Mouse (Mus musculus) urinary bladder, adult 18-20 months (tissue): ENCODE results near the gene Nr2f6.
A peak's percentile ranks its signal among the peaks of the same experiment; 100 is the strongest.

Source experiments
- DNase-seq, 2 experiments: peaks; one replicate each; pipeline ENCODE4 v3.0.0; 2022; ENCODE audit warnings: low spot score in 2 of 2, mixed read lengths in 2 of 2

Gene Nr2f6

DNA sequence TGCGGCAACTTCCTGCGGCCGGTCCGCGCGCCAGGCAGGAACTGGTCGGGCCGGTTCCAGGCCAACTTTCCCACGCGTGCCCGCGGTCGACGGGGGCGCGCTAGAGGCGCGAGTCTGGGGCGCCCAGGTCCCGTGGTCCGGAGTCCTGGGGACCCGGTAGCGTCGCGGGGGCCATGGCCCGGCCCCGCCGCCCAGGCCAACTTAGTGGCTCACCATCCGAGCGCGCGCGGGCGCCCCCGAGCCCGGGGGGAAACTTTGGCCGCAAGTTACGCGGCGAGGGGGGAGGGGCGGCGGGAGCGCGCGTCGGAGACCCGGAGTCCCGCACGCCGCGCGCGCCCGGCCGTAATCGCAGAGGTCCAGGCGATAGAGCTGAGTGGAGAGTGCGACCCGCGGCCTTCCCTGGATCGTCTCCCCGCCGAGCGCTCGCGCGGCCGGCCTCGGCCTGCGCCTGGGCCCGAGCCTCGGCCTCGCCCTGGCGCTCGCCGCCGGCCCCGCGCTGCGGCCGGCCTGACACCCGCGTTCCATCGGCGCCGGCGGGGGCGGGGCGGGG is at the start of gene Nr2f6:
TSS of gene Nr2f6 (minus strand) at position 540 of the 550 bp plus-strand sequence.
- peak; percentile 73 to 89 for DNase-seq

DNA sequence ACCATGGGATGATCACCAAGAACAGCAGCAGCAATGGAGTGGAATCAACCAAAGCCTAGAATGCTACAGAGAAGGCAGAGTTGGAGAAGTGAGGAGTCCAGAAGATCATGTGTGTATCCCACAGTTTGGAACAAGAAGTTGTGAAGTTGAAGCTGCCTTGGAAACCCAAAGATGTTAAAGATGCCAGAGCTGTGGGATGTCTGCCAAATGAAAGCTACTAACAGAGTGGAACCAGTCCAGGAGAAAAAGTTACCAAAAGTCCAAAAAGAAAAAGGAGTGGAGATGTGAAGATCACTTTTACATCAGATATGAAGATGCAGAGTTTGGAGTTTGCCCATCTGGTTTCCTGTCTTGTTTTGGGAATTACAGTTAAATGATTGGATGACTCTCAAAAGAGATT is 40.4 kb upstream of the Nr2f6 start:
- DNase-seq, result no peak

- no peak for DNase-seq
Observed at GRCm38 (mm10) chr8:71411535-71412273, 29.9 kb upstream of the Nr2f6 start.

- DNase-seq, result no peak
Observed at GRCm38 (mm10) chr8:71408231-71408630, 26.5 kb upstream of the Nr2f6 start.

DNA sequence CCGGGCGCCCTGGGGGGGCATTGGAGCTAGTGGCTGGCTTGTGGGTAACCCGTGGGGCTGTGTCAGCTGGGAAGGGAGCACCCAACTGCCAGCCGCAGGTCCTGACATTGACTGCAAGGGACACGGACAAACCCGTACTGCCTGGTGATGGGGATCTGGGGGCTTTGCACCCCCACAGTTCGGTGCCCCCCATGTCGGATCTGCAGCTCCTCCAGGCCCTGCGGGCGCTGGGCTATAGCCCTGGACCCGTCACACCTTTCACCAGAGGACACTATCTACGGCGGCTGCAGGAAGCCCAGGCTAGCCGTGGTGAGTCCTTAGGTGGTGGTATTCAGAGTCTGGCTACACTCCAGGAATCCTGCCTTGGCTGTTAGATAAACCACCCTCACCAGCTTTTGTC is 25.7 kb upstream of the Nr2f6 start:
- DNase-seq, result no peak

DNA sequence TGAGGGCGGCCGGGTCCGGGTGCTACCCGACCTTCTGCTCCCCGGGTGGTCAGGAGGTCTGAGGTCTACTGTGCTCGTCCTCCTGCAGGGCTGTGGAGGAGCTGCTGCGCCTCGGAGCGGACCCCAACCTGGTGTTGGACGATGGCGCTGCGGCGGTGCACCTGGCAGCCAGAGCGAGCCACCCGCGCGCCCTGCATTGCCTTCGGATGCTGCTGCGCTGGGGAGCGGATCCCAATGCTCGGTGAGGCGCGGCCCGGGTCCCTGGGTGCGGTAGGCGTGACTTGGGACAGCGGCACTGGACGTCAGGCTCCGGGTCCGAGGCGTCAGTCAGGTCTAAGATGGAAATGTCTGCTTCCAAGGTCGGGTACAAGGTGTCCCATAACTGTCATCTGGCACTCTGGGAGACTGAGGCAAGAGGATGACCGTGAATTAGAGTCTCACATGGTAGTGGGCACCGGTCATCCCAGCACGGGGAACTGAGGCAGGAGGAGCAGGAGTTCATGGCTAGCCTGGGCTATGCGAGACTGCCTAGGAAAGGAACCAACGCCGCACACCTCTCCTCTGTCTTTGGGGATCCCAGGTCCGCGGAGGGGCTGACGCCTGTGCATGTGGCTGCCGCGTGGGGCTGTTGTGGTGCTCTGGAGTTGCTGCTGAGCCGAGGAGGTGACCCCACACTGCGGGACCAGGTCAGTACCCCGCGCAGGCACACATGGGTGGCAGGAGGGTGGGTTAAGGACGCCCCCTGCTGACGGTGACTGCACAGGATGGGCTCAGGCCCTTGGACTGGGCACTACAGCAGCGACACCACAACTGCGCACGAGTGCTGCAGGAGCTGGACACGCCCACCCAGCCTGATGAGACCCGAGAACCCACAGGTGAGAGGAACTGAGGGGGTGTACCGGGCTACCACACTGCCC is 24.6 kb upstream of the Nr2f6 start:
- peak in 1 of 2 experiments; percentile 38 for DNase-seq

DNA sequence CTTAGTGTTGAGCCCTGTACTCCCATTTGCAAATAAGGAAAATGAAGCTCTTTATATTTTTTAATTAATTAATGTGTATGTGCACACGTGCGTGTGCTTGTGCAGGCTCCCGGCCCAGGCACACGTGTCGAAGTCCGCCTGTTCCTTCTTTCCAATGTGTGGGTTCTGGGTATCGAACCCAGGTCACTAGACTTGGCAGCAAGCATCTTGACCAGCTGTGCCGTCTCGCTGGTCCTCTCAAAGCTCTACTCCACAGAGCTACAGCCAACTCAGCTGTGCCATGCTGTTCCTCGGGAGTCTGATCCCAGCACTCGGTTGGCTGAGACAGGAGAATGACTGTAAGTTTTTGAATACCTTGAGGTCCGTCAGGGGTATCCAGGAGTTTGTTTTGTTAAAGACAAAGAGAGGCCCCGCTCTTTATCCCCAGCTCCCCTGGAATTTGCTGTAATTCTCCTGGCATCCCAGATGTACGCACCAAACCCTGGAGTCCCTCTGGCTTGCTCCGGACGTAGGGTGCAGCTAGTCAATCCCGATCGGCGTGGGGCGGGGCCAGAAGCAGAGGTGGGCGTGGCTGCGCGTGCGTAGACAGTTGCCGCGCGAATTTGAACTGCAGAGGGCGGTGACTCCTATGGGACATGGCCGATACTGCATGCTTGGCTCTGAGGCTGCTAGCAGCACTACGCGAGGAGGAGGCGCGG is 23.8 kb upstream of the Nr2f6 start, which contains the start of gene Ankle1:
TSS of gene Ankle1 (plus strand) at position 610 of the 698 bp plus-strand sequence.
- DNase-seq, result peak; percentile 93 to 100

DNA sequence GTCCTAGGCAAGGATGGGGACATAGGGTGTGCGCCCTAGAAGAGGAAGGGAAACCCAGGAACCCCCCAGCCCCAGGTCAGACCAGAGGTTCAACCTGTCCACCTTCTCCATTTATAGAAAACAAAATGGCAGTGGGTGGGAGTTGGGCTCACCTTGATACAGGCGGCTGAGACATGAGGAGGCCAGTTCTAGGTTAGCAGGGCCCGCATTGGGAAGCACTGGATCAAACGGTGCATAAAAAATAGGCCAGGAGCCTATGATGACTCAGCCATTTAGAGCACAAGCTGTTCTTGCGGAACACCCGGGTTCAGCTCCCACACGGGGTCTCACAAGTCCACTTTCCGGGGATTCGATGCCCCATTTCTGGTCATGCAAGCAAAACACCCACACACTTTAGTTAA is 23.2 kb upstream of the Nr2f6 start:
- no peak for DNase-seq

- DNase-seq, result no peak
Observed at GRCm38 (mm10) chr8:71404011-71404410, 22.3 kb upstream of the Nr2f6 start.

DNA sequence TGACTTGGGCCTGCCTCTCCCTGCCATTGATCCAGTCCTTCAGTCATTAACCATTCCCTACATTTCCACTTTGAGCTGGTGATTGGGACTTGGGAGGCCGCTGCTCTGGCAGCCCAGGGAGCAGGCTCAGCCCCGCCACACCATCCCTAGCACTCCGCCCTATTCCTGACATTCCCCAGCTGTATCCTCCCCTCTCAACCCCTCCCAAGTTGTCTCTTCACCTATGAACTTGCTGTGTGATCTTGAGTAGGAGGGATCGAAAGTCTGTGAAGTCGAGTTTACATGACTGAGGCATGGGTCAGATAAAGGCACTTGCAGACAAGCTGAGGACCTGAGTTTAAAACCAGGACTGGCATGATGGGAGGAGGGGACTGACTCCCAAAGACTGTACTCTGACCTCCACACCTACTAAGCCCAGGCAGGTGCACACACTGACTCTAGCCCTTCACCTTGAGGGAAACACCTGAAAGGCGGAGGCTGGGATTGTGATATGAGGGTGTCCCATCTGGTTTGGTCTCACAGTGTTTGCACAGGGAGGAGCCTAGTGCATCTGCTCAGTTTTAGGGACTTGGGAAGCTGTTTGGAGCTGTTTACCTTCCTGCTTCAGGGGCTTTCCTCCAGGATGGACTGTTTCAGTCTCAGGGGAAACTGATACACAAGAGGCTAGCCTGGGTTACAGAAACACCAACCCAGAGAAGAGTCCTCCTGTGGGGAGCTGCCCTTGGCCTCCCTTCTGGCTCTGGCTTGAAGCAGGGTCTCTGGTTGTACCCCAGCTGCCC is 21.5 kb upstream of the Nr2f6 start:
- no peak for DNase-seq

DNA sequence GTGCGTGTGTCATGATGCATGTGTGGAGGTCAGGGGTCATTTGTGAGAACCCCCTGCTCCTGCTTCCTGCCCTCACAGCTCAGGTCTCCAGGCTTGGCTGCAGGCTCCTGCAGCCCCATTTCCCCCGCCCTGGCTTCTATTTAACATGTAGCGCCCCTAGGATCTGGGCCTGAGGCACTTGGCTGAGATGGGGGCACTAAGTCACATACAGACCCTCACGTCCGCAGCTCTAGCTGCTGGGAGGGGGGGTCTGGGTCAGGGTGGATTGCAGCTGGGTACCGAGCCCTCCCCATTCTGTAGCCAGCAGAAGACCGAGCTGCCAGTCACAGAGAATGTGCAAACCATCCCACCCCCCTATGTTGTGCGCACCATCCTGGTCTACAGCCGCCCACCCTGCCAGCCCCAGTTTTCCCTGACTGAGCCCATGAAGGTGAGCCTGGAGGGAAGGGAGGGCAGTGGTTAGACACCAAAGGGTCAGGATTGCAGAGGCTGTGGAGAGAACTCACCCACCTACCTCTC is 20.7 kb upstream of the Nr2f6 start:
- no peak for DNase-seq

DNA sequence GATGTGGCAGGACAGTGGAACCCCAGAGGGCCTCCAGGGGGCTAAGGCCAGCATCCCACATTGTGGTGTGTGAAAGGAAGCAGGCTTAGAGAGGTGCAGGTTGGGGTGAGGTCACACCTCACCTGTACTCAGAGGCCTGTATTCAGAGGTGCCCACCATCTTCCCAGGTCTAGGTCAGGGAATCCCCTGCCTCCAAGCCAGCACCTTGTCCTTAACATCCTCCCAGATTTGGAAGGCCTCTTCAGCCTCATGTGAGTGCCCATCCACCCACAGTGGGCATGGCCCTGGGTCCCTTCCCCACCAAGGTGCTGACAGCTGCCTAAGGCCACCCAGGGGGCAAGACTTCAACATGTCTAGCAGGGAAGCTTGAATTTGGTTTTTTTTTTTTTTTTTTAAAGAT is 19.7 kb upstream of the Nr2f6 start:
- no peak for DNase-seq

DNA sequence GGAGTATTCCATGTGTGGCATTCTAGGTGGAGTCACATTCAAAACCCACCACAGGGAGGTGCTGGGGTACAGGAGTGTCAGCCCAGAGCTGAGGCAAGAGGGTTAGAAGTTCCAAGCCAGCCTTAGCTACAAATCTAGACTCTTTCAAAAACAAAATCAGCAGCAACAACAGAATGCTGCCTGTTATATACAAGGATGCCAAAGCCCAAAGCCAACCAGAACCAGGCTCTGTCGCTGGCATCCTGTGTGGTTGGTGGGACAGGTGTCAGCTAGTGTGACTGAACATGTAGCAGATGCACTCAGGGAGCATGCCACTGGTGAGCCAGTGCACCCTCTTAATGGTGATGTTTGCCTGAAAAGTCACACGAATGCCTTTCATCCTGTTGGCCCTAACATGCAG is 19.1 kb upstream of the Nr2f6 start:
- no peak for DNase-seq

DNA sequence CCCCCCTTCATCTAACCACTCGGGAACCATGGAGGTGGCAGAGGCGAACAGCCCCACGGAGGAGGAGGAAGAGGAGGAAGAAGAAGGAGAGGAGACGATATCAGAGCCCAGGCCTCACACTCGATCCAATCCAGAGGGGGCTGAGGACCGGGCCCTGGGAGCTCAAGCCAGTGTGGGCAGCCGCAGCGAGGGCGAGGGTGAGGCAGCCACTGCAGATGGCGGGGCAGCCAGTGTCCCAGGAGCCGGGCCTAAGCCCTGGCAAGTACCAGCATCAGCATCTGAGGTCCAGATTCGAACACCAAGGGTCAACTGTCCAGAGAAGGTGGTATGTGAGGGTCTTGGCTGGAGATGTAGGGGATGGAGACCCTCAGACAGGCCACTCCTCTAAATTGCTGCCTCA is 15.9 kb upstream of the Nr2f6 start:
- no peak for DNase-seq

DNA sequence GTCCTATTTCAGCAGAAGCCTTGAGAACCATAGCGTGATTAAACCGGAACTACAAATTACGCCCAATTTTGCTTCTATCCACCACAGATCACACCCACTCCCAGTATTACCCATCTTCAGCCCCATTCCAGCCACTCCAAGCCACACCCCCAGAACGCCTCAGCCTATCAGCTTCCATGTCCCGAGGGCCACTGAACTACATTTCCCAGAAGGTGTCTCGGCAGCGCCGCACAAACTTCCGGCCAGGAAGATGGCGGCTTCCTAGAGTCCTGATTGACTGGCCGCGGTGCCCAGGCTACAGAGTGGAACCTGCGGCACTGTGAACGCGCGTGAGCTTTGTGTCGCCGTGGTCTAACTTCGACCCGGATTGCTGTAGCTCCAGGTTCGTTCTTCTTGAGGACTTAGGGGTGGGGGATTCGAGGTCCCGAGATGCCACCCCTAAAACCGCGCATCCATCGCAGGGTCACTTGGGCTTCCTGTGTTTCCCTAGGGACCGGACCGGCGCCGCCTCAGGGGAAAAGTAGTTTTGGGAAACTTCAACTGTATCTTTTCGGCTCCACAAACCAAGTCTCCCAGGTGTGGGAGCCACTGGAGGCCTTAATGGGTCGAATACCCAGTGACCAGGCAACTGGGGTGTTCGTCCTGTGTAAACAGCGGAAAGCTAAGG is 15.0 kb upstream of the Nr2f6 start, which contains the start of gene Babam1:
TSS of gene Babam1 (plus strand) at position 223 of the 667 bp plus-strand sequence.
- DNase-seq, result peak; percentile 81 to 92

GRCm38 (mm10) chr8:71395629-71396028 is 13.9 kb upstream of the Nr2f6 start, which contains the start of gene Ushbp1:
Gene Ushbp1, minus strand, starts transcription at chr8:71395802.
- no peak for DNase-seq

DNA sequence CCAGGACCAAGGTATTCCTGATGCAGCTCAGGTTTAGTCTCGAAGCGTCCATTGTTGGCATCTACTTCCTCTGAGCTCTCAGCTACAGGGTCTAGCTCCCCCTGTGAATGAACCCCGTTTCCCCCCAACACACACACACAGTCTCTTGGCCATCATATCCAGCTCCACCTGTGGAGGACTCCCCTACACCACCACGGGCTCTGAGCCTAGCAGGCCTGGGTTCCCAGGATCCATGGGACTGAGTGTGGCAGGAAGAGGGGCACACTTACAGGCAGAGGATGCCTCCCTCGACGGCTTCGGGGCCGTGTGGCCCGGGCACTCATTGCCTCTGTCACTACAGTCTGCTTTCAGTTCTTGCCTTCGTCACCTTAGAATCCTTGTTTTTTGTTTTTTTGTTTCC is 13.3 kb upstream of the Nr2f6 start:
- DNase-seq, result no peak

GRCm38 (mm10) chr8:71394481-71394880 is 12.7 kb upstream of the Nr2f6 start:
- DNase-seq, result no peak

GRCm38 (mm10) chr8:71392871-71393270 is 11.1 kb upstream of the Nr2f6 start:
- DNase-seq, result no peak

DNA sequence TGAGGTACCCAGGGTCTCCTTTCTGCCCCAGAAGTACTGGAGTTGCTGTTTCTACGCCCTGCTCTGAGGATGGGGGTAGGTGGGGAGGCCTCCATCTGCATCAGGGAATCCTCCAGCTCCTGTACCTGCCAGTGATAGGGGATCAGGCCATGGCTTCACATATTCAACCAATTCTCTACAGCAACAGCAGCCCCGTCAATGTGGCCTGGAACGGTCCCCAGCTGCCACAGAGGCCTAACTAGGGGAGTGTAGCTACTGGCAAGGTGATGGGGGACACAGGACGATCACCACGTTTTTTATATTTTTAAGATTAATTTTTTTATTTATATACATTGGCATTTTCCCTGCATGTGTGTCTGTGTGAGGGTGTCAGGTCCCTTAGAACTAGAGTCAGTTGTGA is 10.6 kb upstream of the Nr2f6 start:
- no peak for DNase-seq
